ENCODE assay signal across 18 mouse cellular contexts in genomic region chr1:120600149-120600445, GRCm38 (mm10). TPM values are rescaled to one million over a fixed set of nuclear protein-coding genes. Genes with fewer than 3 reads are reported as not detected.
A peak's percentile ranks its signal among the peaks of the same experiment; 100 is the strongest.
DNase-seq lines count a peak whose midpoint lies in the region; ATAC-seq lines count a peak whose summit lies in the region.
"Had no signal": no experiment of that assay in that cellular context is flagged by ENCODE, and none has a peak within 500 bp of the region (broad histone marks: within the 10 kb centered on the region; RNA-seq: fewer than 3 reads in every experiment).

No protein-coding gene starts in this region.

- no peak for ATAC-seq in forebrain, embryonic 13.5 days
- no peak for ATAC-seq in forebrain, embryonic 12.5 days (ENCODE audit: low FRiP score)
- ATAC-seq in limb, embryonic 13.5 days (ENCODE audit: low FRiP score, low read depth): no peak
- ATAC-seq in neural tube, embryonic 12.5 days (ENCODE audit: low FRiP score, low read depth): peak; percentile 30; the same call in 1 of the 2 replicates
- no peak for ATAC-seq in megakaryocyte, adult 5-6 weeks (ENCODE audit: poor library complexity, severe bottlenecking)
- ATAC-seq in activated CD4-positive, CD25-positive, alpha-beta regulatory T cell, adult 4 months: no peak

- H3K4me1 ChIP-seq in forebrain, embryonic 13.5 days: peaks cover 18% of the 10 kb centered on the region
- H3K4me1 ChIP-seq in forebrain, embryonic 12.5 days: peaks cover 34% of the 10 kb centered on the region
- H3K4me1 ChIP-seq in hindbrain, embryonic 10.5 days (replicated peaks): peaks cover 39% of the 10 kb centered on the region
- H3K4me1 ChIP-seq in limb, embryonic 13.5 days: peaks cover 34% of the 10 kb centered on the region
- peaks cover 17% of the 10 kb centered on the region for H3K4me1 ChIP-seq in neural tube, embryonic 12.5 days

- peaks cover 97% of the 10 kb centered on the region for H3K27me3 ChIP-seq in forebrain, embryonic 13.5 days
- peaks cover 98% of the 10 kb centered on the region for H3K27me3 ChIP-seq in forebrain, embryonic 12.5 days
- peaks cover 100% of the 10 kb centered on the region for H3K27me3 ChIP-seq in hindbrain, embryonic 10.5 days (ENCODE audit: insufficient read depth, poor library complexity, severe bottlenecking)
- peaks cover 96% of the 10 kb centered on the region for H3K27me3 ChIP-seq in limb, embryonic 13.5 days
- H3K27me3 ChIP-seq in neural tube, embryonic 12.5 days (replicated peaks): peaks cover 96% of the 10 kb centered on the region

- no peaks in the 10 kb centered on the region for H3K9me3 ChIP-seq in forebrain, embryonic 13.5 days (replicated peaks)
- H3K9me3 ChIP-seq in forebrain, embryonic 12.5 days: no peaks in the 10 kb centered on the region
- H3K9me3 ChIP-seq in hindbrain, embryonic 10.5 days: no peaks in the 10 kb centered on the region
- H3K9me3 ChIP-seq in limb, embryonic 13.5 days: no peaks in the 10 kb centered on the region
- no peaks in the 10 kb centered on the region for H3K9me3 ChIP-seq in neural tube, embryonic 12.5 days
- H3K9me3 ChIP-seq: limb, embryonic 15.5 days had no signal

- H3K9ac ChIP-seq in forebrain, embryonic 13.5 days: no peak overlapping the region
- no peak overlapping the region for H3K9ac ChIP-seq in forebrain, embryonic 12.5 days
- 0 out of 2 replicates have a peak overlapping the region, but pooled peaks have one; percentile 8 for H3K9ac ChIP-seq in limb, embryonic 13.5 days
- H3K9ac ChIP-seq in neural tube, embryonic 12.5 days: no peak overlapping the region
- H3K9ac ChIP-seq: limb, embryonic 15.5 days; lung, embryonic 14.5 days had no signal

- no peaks in the 10 kb centered on the region for H3K36me3 ChIP-seq in forebrain, embryonic 13.5 days (ENCODE audit: poor library complexity, severe bottlenecking)
- H3K36me3 ChIP-seq in forebrain, embryonic 12.5 days (replicated peaks): no peaks in the 10 kb centered on the region
- H3K36me3 ChIP-seq in hindbrain, embryonic 10.5 days: no peaks in the 10 kb centered on the region
- no peaks in the 10 kb centered on the region for H3K36me3 ChIP-seq in limb, embryonic 13.5 days
- H3K36me3 ChIP-seq in neural tube, embryonic 12.5 days: no peaks in the 10 kb centered on the region
- H3K36me3 ChIP-seq: G1E; limb, embryonic 15.5 days had no signal

- under 1% methylated on average over 25 of the region's 25 CpGs for WGBS in forebrain, embryonic 13.5 days
- WGBS in forebrain, embryonic 12.5 days: under 1% methylated on average over 25 of the region's 25 CpGs
- WGBS in hindbrain, embryonic 10.5 days: under 1% methylated on average over 25 of the region's 25 CpGs
- 1% methylated on average over 25 of the region's 25 CpGs for WGBS in limb, embryonic 13.5 days
- WGBS in neural tube, embryonic 12.5 days: under 1% methylated on average over 25 of the region's 25 CpGs

- 0 out of 2 replicates have a peak overlapping the region, but pooled peaks have one; percentile 4 for H3K4me3 ChIP-seq in forebrain, embryonic 13.5 days
- H3K4me3 ChIP-seq in forebrain, embryonic 12.5 days (replicated peaks): no peak overlapping the region
- peak overlapping the region; percentile 66 for H3K4me3 ChIP-seq in hindbrain, embryonic 10.5 days
- peak overlapping the region; percentile 11; the same call in 1 of the 2 replicates for H3K4me3 ChIP-seq in limb, embryonic 13.5 days
- H3K4me3 ChIP-seq in neural tube, embryonic 12.5 days: no peak overlapping the region
- H3K4me3 ChIP-seq: erythroblast, embryonic 14.5 days; limb, embryonic 15.5 days had no signal

- no peak overlapping the region for H3K27ac ChIP-seq in forebrain, embryonic 13.5 days
- no peak overlapping the region for H3K27ac ChIP-seq in forebrain, embryonic 12.5 days
- H3K27ac ChIP-seq in hindbrain, embryonic 10.5 days: peak overlapping the region; percentile 83
- H3K27ac ChIP-seq in limb, embryonic 13.5 days: no peak overlapping the region
- no peak overlapping the region for H3K27ac ChIP-seq in neural tube, embryonic 12.5 days
- H3K27ac ChIP-seq: limb, embryonic 15.5 days; stomach, postnatal 0 days had no signal

- peak; percentile 62 for DNase-seq in hindbrain, embryonic 10.5 days (ENCODE audit: low spot score)
- DNase-seq in lung, postnatal 25 days (ENCODE audit: low spot score): no peak
- DNase-seq: cerebellum, adult 9-11 months; kidney, adult 9 months; lung, embryonic 14.5 days had no signal

- H3K4me2 ChIP-seq in forebrain, embryonic 13.5 days: no peak overlapping the region
- no peak overlapping the region for H3K4me2 ChIP-seq in forebrain, embryonic 12.5 days
- peak overlapping the region; percentile 30; the same call in 1 of the 2 replicates for H3K4me2 ChIP-seq in limb, embryonic 13.5 days (replicated peaks)
- H3K4me2 ChIP-seq in neural tube, embryonic 12.5 days (replicated peaks): peak overlapping the region; percentile 22; the same call in 1 of the 2 replicates
- H3K4me2 ChIP-seq: limb, embryonic 15.5 days; lung, embryonic 14.5 days had no signal

RNA-seq across cellular contexts. Expression of gene En1, which starts 2.1 kb away (rescaled TPM):
- polyA plus RNA-seq in forebrain, embryonic 13.5 days (2015; fragmentation: Nextera tagmentation; extraction: Ambion mirVana): 0.13 TPM in 1 of 2 replicates, not detected in the other
- 0.88 and 1.2 TPM in 2 replicates for polyA plus RNA-seq in forebrain, embryonic 12.5 days (2016; fragmentation: Nextera tagmentation; extraction: Ambion mirVana)
- polyA plus RNA-seq in hindbrain, embryonic 10.5 days (2016; fragmentation: Nextera tagmentation; extraction: Ambion mirVana): 3.5 and 3.8 TPM in 2 replicates
- polyA plus RNA-seq in limb, embryonic 13.5 days (2015; fragmentation: Nextera tagmentation; extraction: Ambion mirVana): 2.1 and 2.6 TPM in 2 replicates
- polyA plus RNA-seq in neural tube, embryonic 12.5 days (2016; fragmentation: Nextera tagmentation; extraction: Ambion mirVana): 3.9 and 4.2 TPM in 2 replicates
- total RNA-seq in megakaryocyte, adult 5-6 weeks (2015): not detected in 2 replicates
- not detected in 2 replicates for total RNA-seq in megakaryocyte, adult 5-6 weeks (2017)
- not detected for polyA plus RNA-seq in activated CD4-positive, CD25-positive, alpha-beta regulatory T cell, adult 4 months (2017; shearing (Covaris generic))
- total RNA-seq: heart, postnatal 25 days; layer of hippocampus, adult 8-10 months had no signal
- polyA plus RNA-seq: erythroblast, embryonic 14.5 days; G1E; lung, embryonic 14.5 days; small intestine, adult 2 months; stomach, postnatal 0 days had no signal

Comparison
In these comparisons a context has a peak if more than half of its experiments do, and no peak if none do; other contexts are left out.
1. H3K4me3 ChIP-seq: peak in forebrain, embryonic 13.5 days (single experiment), hindbrain, embryonic 10.5 days (single experiment) and limb, embryonic 13.5 days (single experiment); none in forebrain, embryonic 12.5 days (single experiment) and neural tube, embryonic 12.5 days (single experiment).
2. H3K4me2 ChIP-seq: peak in limb, embryonic 13.5 days (single experiment) and neural tube, embryonic 12.5 days (single experiment); none in forebrain, embryonic 13.5 days (single experiment) and forebrain, embryonic 12.5 days (single experiment).